Mouse (Mus musculus): Measurements from ENCODE around the gene L3mbtl1.

Gene L3mbtl1

DNA sequence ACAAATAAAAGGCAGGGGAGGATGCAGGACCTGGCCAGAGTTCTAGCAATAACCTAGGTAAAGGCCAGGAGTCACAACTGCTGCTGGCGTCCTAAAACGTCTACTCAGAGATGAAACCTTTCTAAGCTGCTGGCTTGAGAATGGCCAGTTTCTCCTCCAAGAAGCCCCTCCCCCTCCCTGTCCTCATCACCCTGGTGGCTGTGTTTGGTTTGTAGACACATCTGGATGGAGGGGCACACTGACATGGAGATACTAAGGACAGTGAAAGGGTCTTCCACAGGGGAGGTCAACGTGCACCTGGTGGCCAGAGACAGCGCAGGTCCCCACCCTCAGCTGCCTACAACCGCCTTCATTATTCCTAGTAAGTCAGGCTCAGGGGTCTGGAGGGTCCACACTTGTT is 3.7 kb downstream of the L3mbtl1 start:
- no peak for DNase-seq

DNA sequence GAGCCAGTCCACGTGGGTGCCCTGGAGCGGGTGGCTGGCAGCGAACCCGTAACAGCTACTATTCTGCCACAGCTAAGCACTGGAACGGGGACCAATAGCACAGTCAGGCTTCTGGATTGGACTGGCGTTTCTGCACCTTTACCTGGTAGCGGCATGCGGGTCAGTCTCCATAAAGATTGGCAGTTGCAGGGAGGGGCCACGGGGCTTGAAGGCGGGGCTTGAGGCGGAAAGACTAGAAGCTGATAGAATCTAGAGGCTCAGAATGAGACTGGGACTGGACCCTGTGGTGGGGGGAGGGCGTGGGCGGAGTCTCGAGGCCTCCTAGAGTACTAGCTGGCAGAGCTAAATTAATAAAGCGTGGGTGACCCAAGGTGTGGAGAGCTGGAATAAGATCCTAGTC is 4.5 kb downstream of the L3mbtl1 start:
- DNase-seq, result peak; percentile 55

DNA sequence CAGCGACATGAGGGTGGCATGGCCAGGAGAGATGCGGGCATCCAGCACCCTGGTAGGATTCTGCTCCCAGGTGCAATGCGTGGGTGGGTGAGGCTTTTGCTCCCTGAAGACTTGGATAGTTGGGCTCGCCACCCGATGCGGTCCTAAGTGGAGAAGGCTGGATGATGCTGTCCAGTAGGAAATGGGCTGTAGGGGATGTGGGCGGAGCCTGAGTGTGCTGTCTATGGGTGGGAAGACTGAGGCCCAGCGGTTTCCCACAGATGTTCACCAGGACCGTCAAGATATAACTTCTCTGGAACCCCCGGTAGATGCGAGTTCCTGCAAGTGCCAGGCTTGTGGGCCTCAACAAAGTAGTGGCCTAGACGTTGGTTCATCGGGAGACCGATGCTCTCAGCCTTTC is 4.9 kb downstream of the L3mbtl1 start:
- no peak for DNase-seq

DNA sequence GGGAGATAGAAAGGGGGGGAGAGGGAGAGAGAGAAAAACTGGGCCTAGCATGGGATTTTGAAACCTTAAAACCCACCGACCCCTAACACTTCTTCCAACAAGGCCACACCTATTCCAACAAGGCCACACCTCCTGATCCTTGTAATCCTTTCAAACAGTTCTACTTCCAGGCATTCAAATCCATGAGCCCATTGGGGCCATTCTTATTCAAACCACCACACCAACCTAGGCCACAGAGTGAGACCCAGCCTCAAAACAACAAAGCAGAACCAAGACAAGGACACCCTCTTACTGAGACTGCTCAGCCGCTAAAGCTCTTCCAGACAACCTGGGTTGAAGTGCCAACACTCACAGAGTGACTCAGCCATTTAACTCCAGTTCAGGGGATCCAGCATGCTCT is 7.5 kb downstream of the L3mbtl1 start:
- no peak for DNase-seq

DNA sequence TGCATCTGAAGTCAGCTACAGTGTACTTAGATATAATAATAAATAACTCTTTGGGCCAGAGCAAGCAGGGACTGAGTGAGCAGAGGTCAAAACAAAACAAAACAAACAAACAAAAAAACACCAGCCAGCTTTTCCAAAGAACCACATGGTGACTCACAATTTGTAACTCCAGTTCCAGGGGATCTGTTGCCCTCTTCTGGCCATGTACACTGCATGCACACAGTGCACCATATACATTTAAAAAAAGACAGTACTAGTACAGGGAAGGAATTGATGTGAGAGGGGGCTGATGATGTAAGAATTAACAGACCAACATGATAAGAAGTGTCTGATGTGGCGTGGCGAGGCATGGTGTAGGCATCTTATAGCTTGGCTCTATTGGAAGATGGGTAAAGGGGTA is 13.6 kb downstream of the L3mbtl1 start:
- no peak for DNase-seq

DNA sequence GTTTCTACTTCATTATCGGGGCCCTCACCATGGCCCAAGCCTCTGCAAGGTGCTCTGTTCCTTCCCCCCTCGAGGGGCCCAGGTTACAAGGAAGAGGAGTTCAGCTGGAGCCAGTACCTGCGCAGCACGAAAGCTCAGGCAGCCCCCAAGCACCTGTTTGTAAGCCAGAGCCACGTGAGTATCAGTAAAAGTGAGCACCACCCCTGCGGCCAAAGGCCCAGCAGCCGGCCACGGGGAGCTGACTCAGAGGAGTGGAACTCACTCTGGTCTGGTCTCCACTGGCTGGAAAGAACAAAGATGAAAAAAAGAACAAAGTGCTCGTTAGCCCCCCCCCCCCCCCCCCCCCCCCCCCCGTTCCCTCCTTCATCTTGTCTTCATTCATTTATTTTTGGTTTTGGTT is 18.0 kb downstream of the L3mbtl1 start:
- DNase-seq, result no peak

DNA sequence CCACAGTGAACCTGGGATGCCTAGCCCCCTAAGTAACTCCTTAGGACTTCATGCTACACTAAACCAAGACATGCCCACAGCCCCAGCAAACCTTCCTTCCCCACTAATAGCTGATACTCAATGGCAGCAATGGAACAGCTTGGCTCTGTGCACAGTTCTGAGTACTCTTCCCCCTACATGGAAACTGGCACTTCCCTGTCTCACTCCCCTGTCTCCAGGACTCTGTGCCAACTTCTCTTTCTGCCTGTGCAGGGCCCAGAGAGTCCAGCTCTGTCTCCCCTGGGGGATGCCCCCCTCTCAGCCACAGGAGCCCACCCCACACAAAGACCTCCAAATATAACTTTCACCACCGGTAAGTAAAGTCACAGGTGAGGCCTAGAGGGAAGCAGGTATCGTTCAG is 23.5 kb downstream of the L3mbtl1 start:
- DNase-seq, result no peak

DNA sequence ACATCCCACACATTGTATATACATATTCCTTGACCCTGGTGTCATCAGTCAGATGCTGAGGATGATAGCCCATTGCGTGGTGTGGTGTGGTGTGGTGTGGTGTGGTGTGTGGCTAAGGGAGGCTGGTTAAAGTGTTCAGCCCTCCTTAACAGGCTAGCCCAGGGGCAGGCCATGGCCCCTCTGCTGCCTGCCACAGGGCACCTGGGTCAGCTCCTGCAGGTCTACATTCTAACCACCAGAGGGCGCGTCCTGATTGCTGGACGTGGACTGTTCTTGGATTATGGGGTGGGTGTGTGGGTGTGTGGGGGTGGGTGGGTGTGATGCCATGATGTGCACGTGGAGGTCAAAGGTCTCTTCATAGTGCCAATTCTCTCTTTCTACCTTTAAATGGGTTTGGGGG is 25.1 kb downstream of the L3mbtl1 start:
- peak; percentile 54 for DNase-seq

DNA sequence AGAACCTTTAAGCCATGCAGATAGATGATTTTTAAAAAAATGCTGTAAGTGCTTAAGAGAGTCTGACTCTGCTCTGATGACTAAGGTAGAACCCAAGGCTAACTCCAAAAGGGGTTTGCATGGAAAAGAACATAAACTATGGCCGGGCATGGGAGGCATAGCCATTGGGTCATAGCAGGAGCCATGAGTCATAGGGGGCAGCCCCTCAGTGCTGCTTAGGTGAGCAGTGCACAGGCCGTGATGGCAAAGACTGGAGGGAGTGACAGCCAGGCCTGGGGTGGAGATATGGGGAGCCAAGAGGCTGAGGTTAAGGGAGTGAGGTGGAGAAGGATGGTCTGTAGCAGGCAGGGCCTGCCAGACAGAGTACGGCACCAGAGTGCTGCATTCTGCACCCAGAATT is 25.8 kb downstream of the L3mbtl1 start:
- DNase-seq, result no peak

DNA sequence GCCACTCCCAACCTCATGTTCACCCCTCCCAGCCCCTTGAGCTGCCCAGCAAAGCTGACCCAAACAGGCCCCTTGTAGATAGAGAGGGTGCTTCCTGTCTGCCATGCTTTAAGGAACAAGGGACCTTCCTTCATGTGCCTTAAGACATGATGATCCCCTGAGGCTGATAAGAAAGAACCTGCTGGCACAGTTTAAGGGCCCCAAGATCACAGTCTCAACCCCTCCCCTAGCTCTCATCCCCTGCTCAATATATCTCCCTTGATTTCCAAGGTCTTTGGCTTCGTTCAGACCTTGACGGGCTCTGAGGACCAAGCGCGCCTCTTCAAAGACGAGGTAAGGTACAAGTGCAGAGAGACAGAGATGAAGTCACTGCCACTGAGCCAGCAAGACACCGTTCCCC is 27.6 kb downstream of the L3mbtl1 start:
- no peak for DNase-seq

DNA sequence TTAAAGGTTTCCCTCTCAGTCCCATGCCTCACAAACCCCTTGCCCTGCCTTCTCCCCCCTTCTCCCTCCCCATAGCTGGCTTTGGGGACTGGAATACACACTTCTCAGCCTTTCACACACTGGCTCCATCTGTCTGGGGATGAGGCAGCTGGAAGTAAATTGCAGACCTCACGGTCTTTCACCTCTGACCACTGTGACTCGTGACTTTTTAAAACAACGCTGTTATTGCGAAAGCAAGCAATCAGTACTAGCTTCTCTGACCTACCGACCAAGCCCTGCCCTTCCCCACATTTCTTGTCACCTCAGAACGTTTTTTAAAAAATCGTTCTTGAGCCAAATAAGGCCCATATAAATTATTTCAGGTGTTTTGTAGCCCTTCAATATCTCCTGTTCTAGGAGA is 29.5 kb downstream of the L3mbtl1 start:
- DNase-seq, result no peak

DNA sequence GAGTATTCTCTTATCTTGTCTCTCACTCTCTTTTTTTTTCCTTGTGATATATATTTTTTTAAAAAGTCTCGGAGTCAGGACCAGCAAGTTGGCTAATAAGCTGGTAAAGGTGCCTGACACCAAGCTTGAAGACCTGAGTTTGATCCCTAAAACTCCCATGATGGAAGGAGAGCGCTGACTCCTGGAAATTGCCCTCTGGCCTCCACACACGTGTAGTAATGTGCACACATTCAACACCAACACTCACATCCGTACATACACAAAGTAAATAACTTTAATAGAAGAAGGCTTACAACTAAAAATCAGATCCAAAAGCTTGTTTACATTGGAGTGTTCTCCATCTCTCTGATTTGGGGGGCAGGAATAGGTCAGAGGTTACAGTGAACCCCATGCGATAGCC is 29.9 kb downstream of the L3mbtl1 start:
- DNase-seq, result no peak

DNA sequence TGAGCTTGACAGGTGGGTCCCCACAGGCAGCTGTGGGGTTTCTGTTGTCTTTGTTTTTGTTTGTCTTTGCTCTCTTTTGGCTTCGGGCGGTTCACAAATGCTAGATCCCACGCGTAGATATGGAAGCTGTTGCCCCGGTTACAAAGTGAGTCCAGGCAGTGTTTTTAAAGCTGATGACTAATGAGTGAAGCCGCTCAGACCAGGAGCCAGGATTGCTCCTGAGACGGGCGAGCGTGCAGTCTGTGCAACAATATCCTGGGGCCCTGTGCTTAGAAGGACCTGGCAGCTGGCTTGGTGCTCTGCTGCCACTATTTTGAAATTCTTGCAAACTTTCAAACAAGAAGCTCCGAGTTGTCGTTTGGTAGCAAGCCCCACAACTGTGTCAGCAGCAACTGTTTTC is 30.4 kb downstream of the L3mbtl1 start:
- no peak for DNase-seq

DNA sequence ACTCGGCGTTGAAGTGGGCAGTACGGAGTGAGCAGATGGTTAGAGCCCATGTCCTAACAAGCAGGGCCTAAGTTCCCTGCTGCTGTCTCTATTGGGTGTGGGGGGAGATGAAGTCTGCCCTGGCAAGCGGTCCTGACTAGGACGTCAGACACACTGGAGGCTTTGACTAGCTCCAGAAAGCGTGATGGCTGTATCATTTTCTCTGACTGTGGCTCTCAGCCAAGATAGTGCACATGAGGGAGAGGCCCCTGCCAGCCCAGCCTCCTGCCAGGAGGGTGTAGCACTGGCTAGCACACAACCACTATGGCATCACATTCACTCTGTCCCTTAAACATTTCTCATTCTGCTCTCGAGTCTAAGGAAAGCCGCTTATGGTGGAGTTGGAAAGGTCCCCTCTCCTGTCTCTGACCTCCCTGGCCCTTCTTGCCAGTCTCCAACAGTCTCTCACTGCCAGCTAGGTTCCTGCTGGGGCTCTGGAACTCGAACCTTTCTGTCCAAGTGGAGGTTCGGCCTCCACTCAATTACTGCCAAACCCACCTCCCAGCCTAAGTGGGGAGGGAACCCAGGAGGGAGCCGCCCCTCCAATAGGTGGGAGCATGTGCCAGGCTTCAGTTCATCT is 32.0 kb downstream of the L3mbtl1 start:
- DNase-seq, result no peak

DNA sequence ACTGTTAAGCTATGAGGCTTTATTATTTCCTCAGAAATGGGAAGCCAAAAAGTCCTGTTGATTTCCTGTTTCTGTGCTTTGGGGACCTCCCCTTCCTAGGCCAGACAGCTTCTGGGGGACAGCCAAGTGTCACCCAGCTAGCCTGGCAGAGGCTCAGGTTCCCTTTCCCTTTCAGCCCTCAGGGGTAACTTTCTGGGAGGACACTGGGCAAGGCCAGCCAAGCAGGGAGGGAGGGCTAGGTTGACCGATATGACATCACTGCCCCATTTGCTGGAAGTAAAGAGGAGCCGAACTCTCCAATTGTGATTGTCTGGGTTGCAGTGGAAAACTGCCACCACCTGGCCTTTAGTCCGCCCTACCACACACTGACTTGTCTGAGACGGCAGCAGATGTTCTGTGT is 32.7 kb downstream of the L3mbtl1 start:
- peak; percentile 71 for DNase-seq

DNA sequence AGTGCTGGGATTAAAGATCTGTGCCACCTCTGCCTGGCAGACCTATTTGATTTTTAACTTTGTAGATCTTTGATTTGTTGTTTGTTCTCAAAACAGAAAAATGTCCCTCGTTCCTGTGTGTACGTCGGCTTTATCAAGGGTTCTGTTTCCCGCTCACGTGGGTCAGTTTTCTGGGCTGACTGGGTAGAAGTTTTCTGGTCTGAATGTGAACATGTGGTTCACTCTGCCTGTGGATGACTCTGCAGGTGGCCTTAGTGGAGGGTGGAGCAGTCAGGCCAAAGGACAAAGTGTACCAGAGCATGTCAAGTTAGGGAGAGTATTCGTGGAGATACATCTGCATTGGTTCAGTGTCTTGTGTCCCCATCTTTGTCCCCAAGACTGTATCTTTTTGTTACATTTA is 41.1 kb downstream of the L3mbtl1 start:
- DNase-seq, result peak; percentile 55

DNA sequence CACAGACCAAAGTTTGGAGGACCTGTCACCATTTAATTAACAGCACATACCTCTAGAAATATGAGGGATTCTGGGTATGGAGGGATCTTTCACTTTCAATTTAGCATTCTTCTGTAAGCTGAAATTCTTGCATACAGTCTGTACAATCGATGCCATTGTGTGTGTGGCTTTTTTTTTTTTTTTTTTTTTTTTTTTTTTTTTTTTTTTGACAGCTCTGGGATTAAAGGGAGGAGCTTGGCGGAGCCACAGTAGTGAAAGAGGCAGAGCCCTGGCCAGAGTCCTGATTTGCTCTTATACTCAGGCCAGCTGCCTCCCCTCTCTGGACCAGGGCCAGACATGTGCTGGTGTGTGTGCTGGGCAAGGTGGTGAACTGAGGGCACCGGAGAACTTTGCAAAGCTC is 42.7 kb downstream of the L3mbtl1 start:
- peak; percentile 93 for DNase-seq

DNA sequence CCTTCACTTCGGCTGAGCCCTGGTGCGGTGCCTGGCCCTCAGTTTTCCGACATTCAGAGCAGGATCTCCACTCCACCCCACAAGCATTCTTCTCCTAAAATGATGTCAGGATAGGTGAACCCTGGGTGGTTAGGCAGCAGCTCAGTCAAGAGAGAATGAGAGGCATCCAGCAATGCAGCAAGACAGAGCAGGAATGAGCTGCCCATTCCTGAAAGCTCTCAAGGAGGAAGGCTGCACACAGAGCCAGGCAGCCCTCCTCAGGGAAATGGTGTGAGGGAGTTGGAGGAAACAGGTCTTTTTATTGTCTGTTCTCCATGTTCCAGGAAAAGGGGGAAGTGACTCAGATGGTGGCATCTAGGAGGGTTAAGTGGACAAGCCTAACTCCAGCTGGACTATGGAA is 43.5 kb downstream of the L3mbtl1 start:
- no peak for DNase-seq

DNA sequence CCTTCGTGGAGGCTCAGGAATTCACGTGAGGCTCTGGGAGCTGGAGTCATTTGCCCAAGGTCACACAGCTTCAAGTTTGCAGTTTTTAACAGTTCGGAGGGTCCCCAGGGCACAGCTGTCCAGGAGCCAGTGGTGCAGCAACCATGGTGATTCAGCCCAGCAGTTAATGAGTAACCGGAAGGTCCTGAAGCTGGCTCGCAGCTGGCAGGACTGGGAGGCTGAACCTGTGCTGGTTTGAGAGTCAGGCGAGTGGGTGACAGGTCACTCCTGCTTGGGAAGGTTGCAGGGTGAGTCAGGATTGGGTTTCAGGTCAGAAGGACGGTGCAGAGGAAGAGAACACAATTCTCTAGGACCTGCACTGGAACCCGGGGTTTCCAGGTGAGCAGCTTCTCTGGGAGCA is 43.9 kb downstream of the L3mbtl1 start, which contains the start of gene Sgk2:
TSS of gene Sgk2 (plus strand) at position 113 of the 400 bp plus-strand sequence.
- peak; percentile 91 for DNase-seq

DNA sequence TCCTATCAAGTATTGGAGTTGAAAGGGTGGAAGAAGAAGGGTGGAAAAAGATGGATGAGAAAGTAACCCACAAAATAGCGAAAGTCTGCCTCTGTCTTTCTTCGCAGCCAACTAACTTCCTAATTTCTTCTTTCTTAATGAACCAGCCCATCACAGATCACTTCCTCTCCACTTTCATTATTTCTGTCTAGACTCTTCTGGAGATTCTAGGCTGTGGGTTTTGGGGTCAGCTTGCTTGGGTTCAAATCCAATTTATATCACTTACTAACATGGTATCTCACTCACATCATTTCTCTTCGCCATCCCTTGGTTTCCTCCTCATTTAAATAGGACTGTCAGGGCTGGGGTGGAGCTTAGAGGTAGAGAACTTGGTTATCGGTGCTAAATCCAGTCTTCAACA is 45.0 kb downstream of the L3mbtl1 start:
- no peak for DNase-seq

DNA sequence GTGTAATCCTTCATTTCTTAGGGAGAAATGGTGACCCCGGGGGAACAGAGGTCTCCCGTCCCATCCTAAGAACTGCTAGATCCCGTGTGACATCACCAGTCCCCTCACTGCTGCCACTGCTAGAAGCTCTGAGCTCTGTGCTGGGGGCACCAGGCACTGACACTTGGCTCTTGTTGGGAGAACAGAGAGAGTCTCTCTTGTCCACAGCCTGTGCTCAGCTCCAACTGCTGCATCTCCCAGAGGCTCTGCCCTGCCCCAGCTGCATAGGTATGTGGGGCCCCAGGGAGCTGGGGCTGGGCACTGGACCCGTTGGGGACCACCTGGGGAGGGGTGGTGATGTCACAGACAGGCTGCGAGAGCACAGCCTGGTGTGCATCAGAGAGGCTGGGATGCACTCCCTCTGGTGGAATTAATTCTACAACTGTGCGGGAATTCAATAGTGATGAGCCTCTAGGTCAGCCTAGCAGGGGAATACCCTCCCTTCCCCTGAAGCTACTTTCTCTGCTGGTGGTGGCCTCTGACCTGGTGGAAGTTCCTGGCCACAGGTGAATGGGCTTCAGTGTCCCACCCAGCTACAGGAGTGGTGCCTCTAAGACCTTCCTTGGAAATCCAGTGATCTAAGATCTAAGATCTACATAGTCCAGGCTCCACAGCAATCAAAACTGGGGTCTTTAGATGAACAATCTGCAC is 48.3 kb downstream of the L3mbtl1 start:
- no peak for DNase-seq

DNA sequence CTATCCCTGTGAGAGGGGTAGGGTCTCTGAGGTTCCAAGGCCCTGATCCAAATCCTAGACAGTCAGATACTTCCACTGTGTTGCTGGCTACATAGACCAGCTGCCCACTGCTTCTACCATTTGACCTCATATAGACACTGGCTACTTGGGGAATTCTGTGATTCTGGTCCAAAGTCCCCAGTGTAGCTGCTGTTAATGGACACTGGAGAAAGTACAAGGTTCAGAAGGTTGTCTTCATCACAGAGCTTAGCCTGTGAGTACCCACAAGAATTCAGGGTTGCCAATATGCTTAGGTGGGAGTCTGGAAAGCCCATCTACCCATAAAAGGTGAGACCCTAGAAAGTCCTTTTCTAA is 48.8 kb downstream of the L3mbtl1 start:
- peak; percentile 58 for DNase-seq

DNA sequence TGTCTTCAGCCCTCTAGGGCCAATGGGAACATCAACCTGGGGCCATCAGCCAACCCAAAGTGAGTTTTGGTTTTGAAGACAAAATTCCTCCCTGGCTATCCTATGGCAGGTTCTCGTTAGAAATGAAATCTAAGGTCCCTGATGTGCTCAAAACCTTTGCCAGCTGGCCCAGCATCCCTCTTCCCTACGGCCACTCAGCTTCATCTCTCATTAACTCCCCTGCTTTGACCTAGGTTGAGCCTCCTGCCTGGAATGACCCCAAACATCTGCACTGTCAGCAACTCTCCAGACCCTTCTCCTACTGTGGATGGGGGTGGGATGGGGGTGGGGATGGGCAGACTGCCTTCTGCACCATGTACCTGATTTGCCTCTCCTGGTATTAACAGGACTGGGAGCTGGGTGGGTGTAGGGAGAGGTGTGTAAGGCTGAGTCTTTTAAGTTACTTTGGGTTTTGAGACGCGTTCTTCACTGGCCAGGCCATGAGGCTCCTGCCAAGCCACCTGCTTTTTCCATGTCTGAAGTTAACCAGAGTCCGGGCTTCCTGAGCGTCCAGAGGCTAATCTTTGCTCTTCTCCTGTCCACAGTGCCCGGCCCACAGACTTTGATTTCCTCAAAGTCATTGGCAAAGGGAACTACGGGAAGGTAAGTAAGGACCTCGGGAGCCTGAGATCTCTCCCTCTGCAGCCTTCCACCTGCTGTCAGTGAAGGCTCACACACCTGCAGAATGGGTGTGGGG is 50.8 kb downstream of the L3mbtl1 start:
- peak; percentile 49 for DNase-seq

DNA sequence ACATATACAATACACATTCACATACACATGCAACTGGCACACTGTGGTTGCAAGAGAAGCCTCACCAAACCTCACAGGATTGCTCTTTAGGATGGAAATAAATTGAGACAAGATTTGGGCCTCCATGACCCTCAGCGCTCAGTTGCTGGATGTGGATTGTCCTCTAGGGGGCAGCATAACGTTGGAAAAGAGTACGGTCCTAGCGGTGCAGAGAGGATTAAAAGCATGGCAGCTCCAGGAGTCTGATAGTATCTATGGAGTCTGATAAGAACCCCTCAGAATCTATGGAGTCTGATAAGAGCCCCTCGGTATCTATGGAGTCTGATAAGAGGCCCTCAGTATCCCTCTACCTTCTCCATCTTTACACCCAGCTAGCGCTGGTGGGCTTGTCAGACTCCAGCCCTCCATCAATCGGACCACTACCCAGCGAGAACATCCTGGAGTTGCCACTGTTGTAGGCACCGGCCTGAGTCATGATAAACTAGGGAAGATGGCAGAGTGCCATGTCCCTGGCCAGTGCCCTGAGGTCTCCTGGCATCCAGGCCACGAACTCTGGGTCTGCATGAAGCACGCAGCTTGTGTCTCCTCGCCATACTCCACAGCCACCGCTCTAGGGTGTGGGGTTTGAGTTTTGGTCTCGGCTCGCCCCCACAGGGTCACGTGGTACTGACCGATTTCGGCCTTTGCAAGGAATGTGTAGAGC is 55.4 kb downstream of the L3mbtl1 start:
- peak; percentile 65 for DNase-seq

Data from kidney, postnatal 14 days (tissue).